Mouse (Mus musculus): Measurements from ENCODE around the gene Rcbtb2. TPM values are rescaled to one million over a fixed set of nuclear protein-coding genes. Genes with fewer than 3 reads are reported as not detected.

Gene Rcbtb2
- polyA plus RNA-seq, 1 experiment, result 32.3 TPM

GRCm38 (mm10) chr14:73122211-73122922, 470 bp upstream of the Rcbtb2 start:
- Histone ChIP-seq H3K36me3 (ENCODE audit: control insufficient read depth, insufficient read depth, low read length) (no peaks in the 10 kb centered on the region), H3K27me3 (replicated peaks; ENCODE audit: control insufficient read depth, insufficient read depth, low read length) (no peaks in the 10 kb centered on the region), H3K4me3 (ENCODE audit: insufficient read depth, low read depth, low read length) (no peak overlapping the region), H3K4me1 (ENCODE audit: control insufficient read depth, insufficient read depth, low read length) (no peaks in the 10 kb centered on the region), H3K27ac (ENCODE audit: insufficient read depth, low read depth, low read length) (no peak overlapping the region)
- WGBS, result 73% methylated on average over 4 of the region's 4 CpGs
- peak; percentile 14 for DNase-seq
- TF ChIP-seq CTCF (conservative IDR thresholded peaks at IDR 0.05; ENCODE audit: insufficient read depth, insufficient read length, low read depth, low read length), result no peak
- TF ChIP-seq POLR2A (IDR thresholded peaks at IDR 0.05; ENCODE audit: low read depth, low read length), result no peak

DNA sequence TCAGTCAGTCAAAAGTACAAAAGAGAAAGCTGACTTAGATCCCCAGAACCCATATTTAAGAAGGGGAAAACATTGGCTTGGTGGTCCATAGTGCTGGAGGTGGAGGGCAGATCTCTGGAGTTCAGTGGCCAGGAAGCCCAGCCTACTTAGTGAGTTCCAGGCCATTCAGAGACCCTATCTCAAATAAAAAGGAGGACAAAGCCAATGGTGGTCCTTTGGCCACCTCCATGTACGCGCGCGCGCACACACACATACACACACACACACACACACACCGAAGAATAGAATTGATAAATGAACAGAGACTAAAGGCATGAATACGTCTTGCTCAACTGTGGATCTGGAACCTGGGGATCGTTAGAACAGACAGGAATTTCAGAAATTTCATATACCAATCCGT, 544 bp downstream of the Rcbtb2 start:
- peak overlapping the region; percentile 37; the same call in 1 of the 2 replicates for H3K27ac ChIP-seq (ENCODE audit: insufficient read depth, low read depth, low read length)

GRCm38 (mm10) chr14:73123786-73124185, 949 bp downstream of the Rcbtb2 start:
- WGBS, result 62% methylated on average over 9 of the region's 9 CpGs
- Histone ChIP-seq H3K36me3 (ENCODE audit: control insufficient read depth, insufficient read depth, low read length) (no peaks in the 10 kb centered on the region), H3K4me3 (ENCODE audit: insufficient read depth, low read depth, low read length) (no peak overlapping the region), H3K27me3 (replicated peaks; ENCODE audit: control insufficient read depth, insufficient read depth, low read length) (no peaks in the 10 kb centered on the region), H3K4me1 (ENCODE audit: control insufficient read depth, insufficient read depth, low read length) (no peaks in the 10 kb centered on the region), H3K27ac (ENCODE audit: insufficient read depth, low read depth, low read length) (no peak overlapping the region)
- TF ChIP-seq POLR2A (IDR thresholded peaks at IDR 0.05; ENCODE audit: low read depth, low read length) (no peak), CTCF (conservative IDR thresholded peaks at IDR 0.05; ENCODE audit: insufficient read depth, insufficient read length, low read depth, low read length) (no peak)
- DNase-seq, result peak; percentile 56

More for the DNA sequence above, 544 bp downstream of the Rcbtb2 start:
- 88% methylated on average over 9 of the region's 9 CpGs for WGBS
- no peak for DNase-seq
- Histone ChIP-seq H3K27me3 (replicated peaks; ENCODE audit: control insufficient read depth, insufficient read depth, low read length) (no peaks in the 10 kb centered on the region), H3K4me1 (ENCODE audit: control insufficient read depth, insufficient read depth, low read length) (no peaks in the 10 kb centered on the region), H3K4me3 (ENCODE audit: insufficient read depth, low read depth, low read length) (no peak overlapping the region), H3K36me3 (ENCODE audit: control insufficient read depth, insufficient read depth, low read length) (no peaks in the 10 kb centered on the region)
- no peak for TF ChIP-seq POLR2A (IDR thresholded peaks at IDR 0.05; ENCODE audit: low read depth, low read length)
- no peak for TF ChIP-seq CTCF (conservative IDR thresholded peaks at IDR 0.05; ENCODE audit: insufficient read depth, insufficient read length, low read depth, low read length)

DNA sequence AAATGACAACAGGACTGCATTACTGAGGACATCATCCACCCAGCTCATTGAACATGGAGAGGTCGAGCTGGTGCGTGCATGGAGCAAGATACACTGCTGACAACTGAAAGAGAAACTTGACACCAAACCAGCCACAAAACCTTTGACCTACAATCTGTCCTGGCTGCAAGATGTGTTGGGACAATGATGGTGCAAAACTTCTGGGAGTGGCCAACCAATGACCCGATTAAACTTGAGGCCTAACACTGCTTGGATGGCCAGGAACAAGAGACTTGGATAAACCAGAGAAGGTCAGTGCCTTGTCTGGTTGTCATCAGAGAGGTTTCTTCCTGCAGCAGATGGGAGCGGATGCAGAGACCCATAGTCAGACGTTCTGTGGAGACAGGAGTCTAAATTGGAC, 7.7 kb downstream of the Rcbtb2 start:
- TF ChIP-seq POLR2A (IDR thresholded peaks at IDR 0.05; ENCODE audit: low read depth, low read length) (no peak), CTCF (conservative IDR thresholded peaks at IDR 0.05; ENCODE audit: insufficient read depth, insufficient read length, low read depth, low read length) (no peak)
- 49% methylated on average over 5 of the region's 5 CpGs for WGBS
- H3K4me3 ChIP-seq (ENCODE audit: insufficient read depth, low read depth, low read length), result no peak overlapping the region
- H3K4me1 ChIP-seq (ENCODE audit: control insufficient read depth, insufficient read depth, low read length), result no peaks in the 10 kb centered on the region
- H3K36me3 ChIP-seq (ENCODE audit: control insufficient read depth, insufficient read depth, low read length), result no peaks in the 10 kb centered on the region
- DNase-seq, result peak; percentile 43
- H3K27me3 ChIP-seq (replicated peaks; ENCODE audit: control insufficient read depth, insufficient read depth, low read length), result no peaks in the 10 kb centered on the region
- no peak overlapping the region for H3K27ac ChIP-seq (ENCODE audit: insufficient read depth, low read depth, low read length)

GRCm38 (mm10) chr14:73131856-73132410, 9.1 kb downstream of the Rcbtb2 start:
- no peak for TF ChIP-seq CTCF (conservative IDR thresholded peaks at IDR 0.05; ENCODE audit: insufficient read depth, insufficient read length, low read depth, low read length)
- TF ChIP-seq POLR2A (IDR thresholded peaks at IDR 0.05; ENCODE audit: low read depth, low read length), result no peak
- 92% methylated on average over 16 of the region's 16 CpGs for WGBS
- DNase-seq, result no peak

GRCm38 (mm10) chr14:73132731-73133130, 9.9 kb downstream of the Rcbtb2 start:
- H3K4me3 ChIP-seq (ENCODE audit: insufficient read depth, low read depth, low read length), result no peak overlapping the region
- no peak for DNase-seq
- WGBS, result 69% methylated on average over 4 of the region's 4 CpGs
- H3K4me1 ChIP-seq (ENCODE audit: control insufficient read depth, insufficient read depth, low read length), result no peaks in the 10 kb centered on the region
- no peaks in the 10 kb centered on the region for H3K36me3 ChIP-seq (ENCODE audit: control insufficient read depth, insufficient read depth, low read length)
- no peaks in the 10 kb centered on the region for H3K27me3 ChIP-seq (replicated peaks; ENCODE audit: control insufficient read depth, insufficient read depth, low read length)
- TF ChIP-seq POLR2A (IDR thresholded peaks at IDR 0.05; ENCODE audit: low read depth, low read length) (no peak), CTCF (conservative IDR thresholded peaks at IDR 0.05; ENCODE audit: insufficient read depth, insufficient read length, low read depth, low read length) (no peak)
- no peak overlapping the region for H3K27ac ChIP-seq (ENCODE audit: insufficient read depth, low read depth, low read length)

More at GRCm38 (mm10) chr14:73131856-73132410, 9.1 kb downstream of the Rcbtb2 start:
- H3K27me3 ChIP-seq (replicated peaks; ENCODE audit: control insufficient read depth, insufficient read depth, low read length), result no peaks in the 10 kb centered on the region
- no peak overlapping the region for H3K27ac ChIP-seq (ENCODE audit: insufficient read depth, low read depth, low read length)
- H3K36me3 ChIP-seq (ENCODE audit: control insufficient read depth, insufficient read depth, low read length), result no peaks in the 10 kb centered on the region
- H3K4me3 ChIP-seq (ENCODE audit: insufficient read depth, low read depth, low read length), result no peak overlapping the region
- H3K4me1 ChIP-seq (ENCODE audit: control insufficient read depth, insufficient read depth, low read length), result no peaks in the 10 kb centered on the region

- Histone ChIP-seq H3K36me3 (ENCODE audit: control insufficient read depth, insufficient read depth, low read length) (no peaks in the 10 kb centered on the region), H3K4me3 (ENCODE audit: insufficient read depth, low read depth, low read length) (no peak overlapping the region), H3K27ac (ENCODE audit: insufficient read depth, low read depth, low read length) (no peak overlapping the region), H3K4me1 (ENCODE audit: control insufficient read depth, insufficient read depth, low read length) (no peaks in the 10 kb centered on the region), H3K27me3 (replicated peaks; ENCODE audit: control insufficient read depth, insufficient read depth, low read length) (no peaks in the 10 kb centered on the region)
- no peak for DNase-seq
- TF ChIP-seq POLR2A (IDR thresholded peaks at IDR 0.05; ENCODE audit: low read depth, low read length), result no peak
- no peak for TF ChIP-seq CTCF (conservative IDR thresholded peaks at IDR 0.05; ENCODE audit: insufficient read depth, insufficient read length, low read depth, low read length)
- WGBS, result 75% methylated on average over 5 of the region's 5 CpGs
Measured at GRCm38 (mm10) chr14:73137234-73137633, 14.4 kb downstream of the Rcbtb2 start.
